Mouse (Mus musculus) kidney, postnatal 0 days (tissue): Measurements from ENCODE around the gene Zfp706. TPM values are rescaled to one million over a fixed set of nuclear protein-coding genes. Genes with fewer than 3 reads are reported as not detected.
A peak's percentile ranks its signal among the peaks of the same experiment; 100 is the strongest.

Source experiments
- ATAC-seq: fragments of 200-750 bp; cut with Nextera tagmentation; replicated peaks from 2 replicates; pipeline ENCODE4 v1.8.0; 2017; ENCODE audit warnings: low read depth, moderate number of reproducible peaks, moderate TSS enrichment, moderate library complexity; ENCODE audit not compliant: low FRiP score
- DNase-seq: peaks from one replicate; pipeline ENCODE4 v3.0.0-alpha.2; 2016; ENCODE audit warnings: low spot score
- H3K27ac ChIP-seq: fragments of 300-500 bp; sonication (generic); 2 replicates; pipeline ENCODE4 v1.5.1; 2014; ENCODE audit warnings: mild to moderate bottlenecking
- H3K27me3 ChIP-seq: fragments of 300-500 bp; sonication (generic); 2 replicates; pipeline ENCODE4 v1.6.1; 2014; ENCODE audit warnings: low read length, mixed read lengths; ENCODE audit not compliant: insufficient read depth
- H3K36me3 ChIP-seq: fragments of 300-500 bp; sonication (generic); 2 replicates; pipeline ENCODE4 v1.6.1; 2014; ENCODE audit warnings: low read length, mixed read lengths; ENCODE audit not compliant: insufficient read depth
- H3K4me1 ChIP-seq: fragments of 300-500 bp; sonication (generic); replicated peaks from 2 replicates; pipeline ENCODE4 v1.6.1; 2014; ENCODE audit warnings: antibody characterized with exemption, low read length, mixed read lengths; ENCODE audit not compliant: insufficient read depth
- H3K4me2 ChIP-seq: fragments of 300-500 bp; sonication (generic); 2 replicates; pipeline ENCODE4 v1.6.1; 2014; ENCODE audit warnings: mild to moderate bottlenecking, low read length, moderate library complexity, mixed read lengths
- H3K4me3 ChIP-seq: fragments of 300-500 bp; sonication (generic); replicated peaks from 2 replicates; pipeline ENCODE4 v1.5.1; 2014; ENCODE audit warnings: low read depth, low read length
- H3K9ac ChIP-seq: fragments of 300-500 bp; sonication (generic); 2 replicates; pipeline ENCODE4 v1.6.1; 2014; ENCODE audit warnings: low read depth, low read length
- H3K9me3 ChIP-seq: fragments of 300-500 bp; sonication (generic); replicated peaks from 2 replicates; pipeline ENCODE4 v1.6.1; 2016; ENCODE audit warnings: low read length, inconsistent platforms, mixed read lengths
- CTCF ChIP-seq: IDR thresholded peaks from 2 replicates; pipeline ENCODE4 v1.5.1; 2016; ENCODE audit warnings: antibody characterized with exemption, low read depth, mild to moderate bottlenecking, moderate library complexity
- WGBS: fragments of 180-500 bp; shearing (Covaris S2); extraction: QIAGEN DNeasy Blood & Tissue Kit; methylation state at CpG from one replicate; pipeline ENCODE4 v1.1.7; 2014; 5-methylcytosine and 5-hydroxymethylcytosine counted together
- polyA plus RNA-seq: library from polyadenylated mRNA; unstranded; fragments of >200 nt; fragmentation: Nextera tagmentation; extraction: Ambion mirVana; gene quantifications from 2 replicates; pipeline ENCODE4 v1.2.1, GENCODE M21; 2015

Zfp706 gene
- polyA plus RNA-seq, 1 experiment from 2014 or later: 509 TPM

DNA sequence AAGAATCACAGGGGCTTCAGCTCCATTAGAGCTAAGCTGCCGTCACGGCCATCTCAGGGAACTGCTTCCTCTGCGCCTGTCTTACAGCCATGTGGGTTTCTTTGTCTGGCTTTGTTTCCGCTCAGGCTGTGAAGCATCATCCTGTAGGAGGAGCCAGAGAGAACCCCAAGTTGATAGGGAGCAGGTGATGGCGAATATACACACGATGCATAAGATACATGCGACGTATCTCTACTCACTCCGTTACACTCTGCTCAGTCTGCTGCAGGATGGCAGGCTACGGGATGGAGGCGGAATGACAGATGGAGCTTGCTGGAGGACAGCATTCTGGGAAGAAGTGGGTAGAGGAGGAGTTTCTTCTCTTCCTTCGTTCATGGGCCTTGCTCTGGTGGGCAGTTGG lies 37.9 kb upstream of the Zfp706 start:
- H3K27me3 ChIP-seq: no peaks in the 10 kb centered on the region
- no peaks in the 10 kb centered on the region for H3K4me1 ChIP-seq
- no peaks in the 10 kb centered on the region for H3K9me3 ChIP-seq
- H3K4me2 ChIP-seq: no peak overlapping the region
- DNase-seq (peak; percentile 15), ATAC-seq (no peak)
- no peak overlapping the region for H3K9ac ChIP-seq
- TF ChIP-seq CTCF: peak; percentile 37; the same call in 1 of the 2 replicates
- no peak overlapping the region for H3K4me3 ChIP-seq
- H3K27ac ChIP-seq: no peak overlapping the region
- 79% methylated on average over 12 of the region's 12 CpGs for WGBS
- no peaks in the 10 kb centered on the region for H3K36me3 ChIP-seq

DNA sequence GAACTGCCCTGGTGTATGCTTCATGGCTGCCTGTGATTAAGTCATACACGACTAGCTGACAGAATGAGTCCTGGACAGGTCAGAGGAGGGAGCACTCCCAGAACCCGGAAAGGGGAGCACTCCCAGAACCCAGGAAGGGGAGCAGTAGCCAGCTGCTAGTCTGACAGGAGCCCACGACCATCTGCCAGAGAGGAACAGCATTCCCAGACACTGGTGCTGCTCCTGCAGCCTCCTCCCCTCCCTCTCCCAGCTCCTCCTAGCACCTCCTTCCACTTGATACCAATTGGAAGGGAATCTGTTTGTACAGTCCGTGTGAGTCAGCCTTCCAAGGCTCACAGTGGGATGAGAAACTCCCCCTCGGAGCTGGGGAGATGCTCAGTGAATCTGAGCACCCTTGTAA lies 35.0 kb upstream of the Zfp706 start:
- Histone ChIP-seq H3K27me3 (no peaks in the 10 kb centered on the region), H3K9me3 (no peaks in the 10 kb centered on the region), H3K4me2 (no peak overlapping the region), H3K4me1 (no peaks in the 10 kb centered on the region), H3K4me3 (no peak overlapping the region), H3K36me3 (no peaks in the 10 kb centered on the region), H3K27ac (no peak overlapping the region), H3K9ac (no peak overlapping the region)
- TF ChIP-seq CTCF: no peak
- ATAC-seq (no peak), DNase-seq (no peak)
- 15% methylated on average over 5 of the region's 5 CpGs for WGBS

DNA sequence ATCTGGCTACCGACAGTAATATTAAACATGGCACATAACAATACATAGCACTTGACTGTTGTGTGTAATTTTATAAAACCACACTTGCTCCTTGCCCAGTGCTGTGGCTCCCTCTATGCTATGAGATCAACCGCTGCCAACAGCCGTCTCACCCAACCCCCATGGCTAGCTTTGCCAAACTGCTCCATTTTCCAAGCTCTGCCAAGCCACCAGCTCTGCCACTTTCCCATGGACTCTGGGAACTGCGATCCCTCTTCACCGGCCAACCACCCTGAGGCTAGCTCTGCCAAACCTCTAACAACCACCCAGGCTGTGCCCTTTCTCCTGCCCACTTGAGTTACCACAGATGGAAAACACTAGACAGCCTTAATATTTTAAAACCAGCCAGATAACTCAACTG lies 33.6 kb upstream of the Zfp706 start:
- DNase-seq: no peak
- Histone ChIP-seq H3K27me3 (no peaks in the 10 kb centered on the region), H3K9me3 (no peaks in the 10 kb centered on the region), H3K4me1 (no peaks in the 10 kb centered on the region), H3K4me3 (no peak overlapping the region), H3K4me2 (no peak overlapping the region), H3K27ac (no peak overlapping the region), H3K9ac (no peak overlapping the region), H3K36me3 (no peaks in the 10 kb centered on the region)
- no peak for TF ChIP-seq CTCF
- ATAC-seq: no peak
- WGBS: 87% methylated on average over 5 of the region's 5 CpGs

DNA sequence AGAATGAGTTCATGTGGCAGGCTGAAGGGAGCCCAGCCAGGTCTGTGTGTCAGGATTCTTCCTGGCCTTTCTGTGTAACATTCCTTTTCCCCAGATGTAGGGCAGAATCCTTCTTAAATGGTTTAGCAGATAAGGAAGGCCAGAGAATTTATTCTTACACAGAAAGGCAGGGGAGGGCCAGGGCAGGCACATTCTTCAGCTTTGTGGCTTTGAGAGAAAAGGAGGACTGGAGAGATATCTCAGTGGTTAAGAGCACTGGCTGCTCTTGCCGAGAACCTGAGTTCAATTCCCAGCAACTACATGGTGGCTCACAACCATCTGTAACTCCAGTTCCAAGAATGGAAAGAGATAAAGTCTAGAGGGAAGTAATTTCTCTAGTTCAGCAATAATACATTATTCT lies 31.1 kb upstream of the Zfp706 start:
- H3K4me2 ChIP-seq: no peak overlapping the region
- DNase-seq (no peak), ATAC-seq (no peak)
- H3K36me3 ChIP-seq: no peaks in the 10 kb centered on the region
- no peak overlapping the region for H3K9ac ChIP-seq
- no peak overlapping the region for H3K27ac ChIP-seq
- no peak for TF ChIP-seq CTCF
- 74% methylated on average over 1 of the region's 1 CpGs for WGBS
- H3K9me3 ChIP-seq: no peaks in the 10 kb centered on the region
- no peaks in the 10 kb centered on the region for H3K4me1 ChIP-seq
- no peaks in the 10 kb centered on the region for H3K27me3 ChIP-seq
- H3K4me3 ChIP-seq: no peak overlapping the region

DNA sequence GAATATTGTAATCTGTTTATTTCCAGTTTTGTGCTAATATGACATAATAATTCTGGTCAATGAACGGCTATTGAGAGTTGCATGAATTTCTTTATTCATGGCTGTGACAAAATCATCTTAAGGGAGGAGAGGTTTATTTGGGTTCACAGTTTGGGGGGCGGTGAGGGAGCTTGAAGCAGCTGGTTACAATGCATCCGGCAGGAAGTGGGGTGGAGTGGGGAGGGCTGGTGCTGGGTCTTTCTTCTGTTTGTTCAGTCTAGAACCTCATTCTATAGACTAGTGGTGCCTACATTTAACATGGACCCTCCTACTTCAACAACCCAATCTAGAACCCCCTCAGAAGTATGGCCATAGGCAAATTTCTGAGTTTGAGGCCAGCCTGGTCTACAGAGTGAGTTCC lies 30.1 kb upstream of the Zfp706 start:
- Histone ChIP-seq H3K9ac (no peak overlapping the region), H3K27ac (no peak overlapping the region), H3K4me1 (no peaks in the 10 kb centered on the region), H3K27me3 (no peaks in the 10 kb centered on the region), H3K4me2 (no peak overlapping the region), H3K36me3 (no peaks in the 10 kb centered on the region), H3K4me3 (no peak overlapping the region), H3K9me3 (no peaks in the 10 kb centered on the region)
- WGBS: 83% methylated on average over 3 of the region's 3 CpGs
- DNase-seq (no peak), ATAC-seq (no peak)
- no peak for TF ChIP-seq CTCF

DNA sequence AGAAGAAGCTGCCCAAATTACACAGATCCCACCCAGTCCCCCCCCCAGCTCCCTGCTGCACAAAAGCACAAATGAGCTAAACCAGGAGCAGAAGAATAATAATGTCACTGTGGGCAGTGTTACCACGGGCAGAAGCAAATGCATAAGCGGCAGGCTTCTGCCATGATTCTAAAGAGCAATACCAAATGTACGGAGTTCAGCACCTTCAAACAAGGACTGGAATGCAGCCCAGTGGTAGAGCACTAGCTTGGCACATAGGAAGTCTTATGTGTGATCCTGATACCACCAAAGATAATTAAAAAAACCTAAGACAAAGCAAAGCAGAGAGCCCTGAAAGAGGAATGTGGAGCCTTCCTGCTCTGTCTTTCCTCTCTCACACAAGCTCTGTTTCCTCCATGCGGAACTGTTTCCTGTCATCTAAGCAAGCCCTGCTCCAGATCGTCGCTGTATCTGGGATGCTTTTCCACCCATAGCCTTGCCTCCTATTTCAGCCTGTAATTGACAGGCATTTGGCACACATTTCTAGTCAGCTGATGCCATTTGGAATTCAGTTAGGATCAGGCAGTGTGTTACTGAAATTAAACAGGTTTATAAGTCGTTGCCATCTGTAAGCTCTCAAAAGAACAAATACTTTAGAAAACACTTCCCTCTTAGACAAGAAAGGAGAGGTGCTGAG lies 29.0 kb upstream of the Zfp706 start:
- H3K27ac ChIP-seq: no peak overlapping the region
- H3K36me3 ChIP-seq: no peaks in the 10 kb centered on the region
- no peaks in the 10 kb centered on the region for H3K4me1 ChIP-seq
- 55% methylated on average over 7 of the region's 7 CpGs for WGBS
- H3K27me3 ChIP-seq: no peaks in the 10 kb centered on the region
- DNase-seq (peak; percentile 47), ATAC-seq (no peak)
- no peak overlapping the region for H3K9ac ChIP-seq
- H3K9me3 ChIP-seq: no peaks in the 10 kb centered on the region
- H3K4me2 ChIP-seq: no peak overlapping the region
- no peak for TF ChIP-seq CTCF
- no peak overlapping the region for H3K4me3 ChIP-seq

DNA sequence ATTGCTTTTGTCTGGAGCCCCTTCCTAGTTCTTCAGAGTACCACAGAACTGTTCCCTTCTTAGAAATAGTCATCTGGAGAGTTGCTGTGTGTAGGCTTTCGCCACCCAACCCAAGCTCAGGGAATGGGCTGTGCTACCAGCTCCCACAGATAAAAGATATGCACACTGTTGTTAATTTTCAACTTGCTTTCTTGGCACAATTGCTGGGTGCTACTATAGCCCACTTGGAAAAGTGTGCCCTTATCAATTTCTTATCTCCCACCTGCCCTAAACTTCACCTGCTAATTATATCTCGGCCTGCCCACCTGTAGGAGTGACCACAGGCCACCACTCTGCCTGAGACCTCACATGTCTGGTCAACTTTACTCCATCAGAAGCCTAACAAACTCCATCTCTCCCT lies 26.6 kb upstream of the Zfp706 start:
- no peak overlapping the region for H3K27ac ChIP-seq
- H3K9me3 ChIP-seq: no peaks in the 10 kb centered on the region
- no peak overlapping the region for H3K4me3 ChIP-seq
- H3K36me3 ChIP-seq: no peaks in the 10 kb centered on the region
- WGBS: 68% methylated on average over 2 of the region's 2 CpGs
- H3K9ac ChIP-seq: no peak overlapping the region
- H3K4me1 ChIP-seq: no peaks in the 10 kb centered on the region
- no peak overlapping the region for H3K4me2 ChIP-seq
- ATAC-seq: no peak
- no peaks in the 10 kb centered on the region for H3K27me3 ChIP-seq
- no peak for TF ChIP-seq CTCF
- no peak for DNase-seq
